Mouse (Mus musculus) CD4-positive helper T cell, adult 2 months (primary cell): ENCODE data around the gene Rgs3.

Experiments used
- DNase-seq: peaks from one replicate; pipeline ENCODE4 v3.0.0-alpha.2; 2012; ENCODE audit warnings: low read depth, missing footprints, low spot score

Rgs3 gene

GRCm38 (mm10) chr4:62627331-62627730, 67.7 kb downstream of the Rgs3 start:
- DNase-seq, result no peak

GRCm38 (mm10) chr4:62628547-62628946, 68.9 kb downstream of the Rgs3 start:
- no peak for DNase-seq

- DNase-seq, result peak; percentile 21
Observed at GRCm38 (mm10) chr4:62629461-62629860, 69.8 kb downstream of the Rgs3 start.

GRCm38 (mm10) chr4:62629905-62630304, 70.3 kb downstream of the Rgs3 start:
- DNase-seq, result peak; percentile 79

GRCm38 (mm10) chr4:62633243-62633642, 73.6 kb downstream of the Rgs3 start:
- DNase-seq, result no peak

GRCm38 (mm10) chr4:62634054-62634591, 74.5 kb downstream of the Rgs3 start:
- peak; percentile 81 for DNase-seq

- DNase-seq, result no peak
Observed at GRCm38 (mm10) chr4:62634840-62635239, 75.2 kb downstream of the Rgs3 start.

GRCm38 (mm10) chr4:62636047-62636446, 76.4 kb downstream of the Rgs3 start:
- peak; percentile 21 for DNase-seq

- peak; percentile 69 for DNase-seq
Observed at GRCm38 (mm10) chr4:62637856-62638604, 78.4 kb downstream of the Rgs3 start.

GRCm38 (mm10) chr4:62640496-62641229, 81.0 kb downstream of the Rgs3 start:
- DNase-seq, result no peak

- DNase-seq, result no peak
Observed at GRCm38 (mm10) chr4:62641230-62641589, 81.6 kb downstream of the Rgs3 start.

- DNase-seq, result no peak
Observed at GRCm38 (mm10) chr4:62641656-62642055, 82.0 kb downstream of the Rgs3 start.

- DNase-seq, result no peak
Observed at GRCm38 (mm10) chr4:62643401-62643800, 83.8 kb downstream of the Rgs3 start.

GRCm38 (mm10) chr4:62644031-62644793, 84.6 kb downstream of the Rgs3 start:
- no peak for DNase-seq

- no peak for DNase-seq
Observed at GRCm38 (mm10) chr4:62646556-62647248, 87.1 kb downstream of the Rgs3 start.

- no peak for DNase-seq
Observed at GRCm38 (mm10) chr4:62648848-62649247, 89.2 kb downstream of the Rgs3 start.

GRCm38 (mm10) chr4:62649536-62650230, 90.0 kb downstream of the Rgs3 start:
- no peak for DNase-seq

- no peak for DNase-seq
Observed at GRCm38 (mm10) chr4:62651179-62651760, 91.6 kb downstream of the Rgs3 start.

- DNase-seq, result no peak
Observed at GRCm38 (mm10) chr4:62652215-62652614, 92.6 kb downstream of the Rgs3 start.
